Mouse (Mus musculus) stomach, postnatal 0 days (tissue): ENCODE measurements around the gene Olfr1496. TPM values are rescaled to one million over a fixed set of nuclear protein-coding genes. Genes with fewer than 3 reads are reported as not detected.
"Not testable (repeated sequence)": the region's sequence is repeated elsewhere in the genome, so short reads cannot be mapped to it uniquely, and the experiment has no call there.

Experiments
- ATAC-seq: fragments of 200-750 bp; cut with Nextera tagmentation; 2 replicates; pipeline ENCODE4 v1.8.0; 2017; ENCODE audit not compliant: low FRiP score, low TSS enrichment
- DNase-seq: peaks from one replicate; pipeline ENCODE4 v3.0.0-alpha.2; 2016; ENCODE audit warnings: low spot score
- H3K27ac ChIP-seq: fragments of 300-500 bp; sonication (generic); replicated peaks from 2 replicates; pipeline ENCODE4 v1.5.1; 2014; ENCODE audit warnings: mild to moderate bottlenecking, control low read depth
- H3K27me3 ChIP-seq: fragments of 300-500 bp; sonication (generic); 2 replicates; pipeline ENCODE4 v1.6.1; 2014; ENCODE audit warnings: low read length; ENCODE audit not compliant: control insufficient read depth, insufficient read depth
- H3K36me3 ChIP-seq: fragments of 300-500 bp; sonication (generic); 2 replicates; pipeline ENCODE4 v1.6.1; 2014; ENCODE audit warnings: low read length, mixed read lengths; ENCODE audit not compliant: control insufficient read depth, insufficient read depth
- H3K4me1 ChIP-seq: fragments of 300-500 bp; sonication (generic); replicated peaks from 2 replicates; pipeline ENCODE4 v1.6.1; 2014; ENCODE audit warnings: antibody characterized with exemption; ENCODE audit not compliant: control insufficient read depth, insufficient read depth
- H3K4me2 ChIP-seq: fragments of 300-500 bp; sonication (generic); replicated peaks from 2 replicates; pipeline ENCODE4 v1.6.1; 2014; ENCODE audit warnings: low read depth, mild to moderate bottlenecking, control low read depth, moderate library complexity
- H3K4me3 ChIP-seq: fragments of 300-500 bp; sonication (generic); 2 replicates; pipeline ENCODE4 v1.5.1; 2014; ENCODE audit warnings: low read depth, low read length, control low read depth
- H3K9ac ChIP-seq: fragments of 300-500 bp; sonication (generic); 2 replicates; pipeline ENCODE4 v1.6.1; 2014; ENCODE audit warnings: mild to moderate bottlenecking, low read length, control low read depth, mixed read lengths
- H3K9me3 ChIP-seq: fragments of 300-500 bp; sonication (generic); 2 replicates; pipeline ENCODE4 v1.6.1; 2016; ENCODE audit warnings: low read length; ENCODE audit not compliant: control insufficient read depth
- CTCF ChIP-seq: IDR thresholded peaks from 2 replicates; pipeline ENCODE4 v1.5.1; 2016; ENCODE audit warnings: antibody characterized with exemption, low read depth, mild to moderate bottlenecking, moderate library complexity
- EP300 ChIP-seq: optimal IDR thresholded peaks from 2 replicates; pipeline ENCODE3; 2016; ENCODE audit warnings: antibody characterized with exemption
- WGBS: fragments of 180-500 bp; shearing (Covaris S2); extraction: QIAGEN DNeasy Blood & Tissue Kit; methylation state at CpG from one replicate; pipeline ENCODE4 v1.1.7; 2014; 5-methylcytosine and 5-hydroxymethylcytosine counted together
- polyA plus RNA-seq: library from polyadenylated mRNA; unstranded; fragments of >200 nt; fragmentation: Nextera tagmentation; extraction: Ambion mirVana; gene quantifications from 2 replicates; pipeline ENCODE4 v1.2.1, GENCODE M21; 2015

Olfr1496 gene
- polyA plus RNA-seq: not detected in 2 replicates

DNA sequence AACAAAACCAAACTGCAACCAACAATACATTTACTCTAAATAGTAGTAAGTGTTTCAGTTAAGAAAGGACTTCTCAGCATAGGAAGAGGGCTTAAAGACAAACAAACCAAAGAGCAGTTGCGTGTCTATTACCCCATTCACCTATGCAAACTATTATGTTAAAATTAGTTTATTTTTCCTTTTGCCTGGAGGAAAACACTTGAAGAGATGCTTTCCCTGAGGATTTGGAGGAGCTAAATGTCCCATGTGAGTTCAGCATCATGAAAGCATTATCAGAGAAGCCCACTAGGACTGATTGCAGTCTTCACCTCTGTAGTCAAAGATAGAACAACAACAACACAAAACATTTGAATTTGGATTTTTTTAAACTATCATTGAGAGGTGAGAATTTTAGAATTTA, at the start of gene Olfr1496:
TSS of gene Olfr1496 (plus strand) at position 301 of the 400 bp plus-strand sequence.
- no peaks in the 10 kb centered on the region for H3K27me3 ChIP-seq
- no peak within 1 kb of the TSS for H3K4me3 ChIP-seq
- H3K9ac ChIP-seq: no peak within 1 kb of the TSS
- DNase-seq (no peak), ATAC-seq (no peak)
- TF ChIP-seq CTCF (no peak), EP300 (no peak)
- H3K4me1 ChIP-seq: no peaks in the 10 kb centered on the region
- no peak within 1 kb of the TSS for H3K27ac ChIP-seq
- no peaks in the 10 kb centered on the region for H3K9me3 ChIP-seq
- 71% methylated on average over 1 of the region's 1 CpGs for WGBS
- no peaks in the 10 kb centered on the region for H3K36me3 ChIP-seq
- H3K4me2 ChIP-seq: no peak within 1 kb of the TSS

DNA sequence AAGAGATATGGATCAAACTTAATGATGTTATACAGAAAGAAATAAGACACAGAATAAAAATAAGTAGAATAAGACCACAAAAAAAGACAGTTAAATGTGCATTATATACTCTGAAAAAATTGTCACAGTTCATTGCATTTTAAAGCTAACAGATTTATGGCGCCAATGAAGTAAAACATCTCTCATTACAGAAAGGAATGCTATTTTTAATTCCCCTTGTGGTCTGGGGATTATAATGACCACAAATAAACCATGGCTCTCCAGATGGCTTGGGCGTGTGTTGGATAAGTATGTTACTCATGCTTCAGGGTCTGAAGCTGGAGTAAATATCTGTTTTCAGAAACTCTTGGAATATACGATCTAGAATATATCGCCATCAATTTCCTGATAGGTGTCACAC, 38.2 kb upstream of the Olfr1496 start, which contains the start of gene Olfr1494:
TSS of gene Olfr1494 (plus strand) at position 301 of the 400 bp plus-strand sequence.
- no peaks in the 10 kb centered on the region for H3K9me3 ChIP-seq
- H3K27ac ChIP-seq: no peak within 1 kb of the TSS
- TF ChIP-seq EP300 (no peak), CTCF (no peak)
- DNase-seq (no peak), ATAC-seq (no peak)
- 87% methylated on average over 4 of the region's 4 CpGs for WGBS
- no peaks in the 10 kb centered on the region for H3K4me1 ChIP-seq
- H3K9ac ChIP-seq: no peak within 1 kb of the TSS
- no peak within 1 kb of the TSS for H3K4me2 ChIP-seq
- no peaks in the 10 kb centered on the region for H3K27me3 ChIP-seq
- no peak within 1 kb of the TSS for H3K4me3 ChIP-seq
- H3K36me3 ChIP-seq: no peaks in the 10 kb centered on the region

DNA sequence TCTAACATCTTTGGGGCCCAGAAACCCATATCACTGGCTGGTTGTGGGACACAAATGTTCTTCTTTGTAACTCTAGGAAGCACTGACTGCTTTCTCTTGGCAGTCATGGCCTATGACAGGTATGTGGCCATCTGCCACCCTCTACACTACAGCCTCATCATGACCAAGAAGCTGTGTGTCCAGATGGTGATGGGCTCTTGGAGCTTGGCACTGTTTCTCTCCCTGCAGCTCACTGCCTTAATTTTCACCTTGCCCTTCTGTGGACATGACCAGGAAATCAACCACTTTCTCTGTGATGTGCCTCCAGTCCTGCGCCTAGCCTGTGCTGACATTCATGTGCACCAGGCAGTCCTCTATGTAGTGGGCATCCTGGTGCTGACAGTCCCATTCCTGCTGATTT, 28.3 kb upstream of the Olfr1496 start:
- no peak overlapping the region for H3K9ac ChIP-seq
- H3K36me3 ChIP-seq: no peaks in the 10 kb centered on the region
- TF ChIP-seq EP300 (no peak), CTCF (no peak)
- 84% methylated on average over 1 of the region's 1 CpGs for WGBS
- H3K4me1 ChIP-seq: no peaks in the 10 kb centered on the region
- no peak overlapping the region for H3K4me2 ChIP-seq
- ATAC-seq (no peak), DNase-seq (no peak)
- H3K27me3 ChIP-seq: no peaks in the 10 kb centered on the region
- H3K9me3 ChIP-seq: no peaks in the 10 kb centered on the region
- H3K4me3 ChIP-seq: no peak overlapping the region
- no peak overlapping the region for H3K27ac ChIP-seq

DNA sequence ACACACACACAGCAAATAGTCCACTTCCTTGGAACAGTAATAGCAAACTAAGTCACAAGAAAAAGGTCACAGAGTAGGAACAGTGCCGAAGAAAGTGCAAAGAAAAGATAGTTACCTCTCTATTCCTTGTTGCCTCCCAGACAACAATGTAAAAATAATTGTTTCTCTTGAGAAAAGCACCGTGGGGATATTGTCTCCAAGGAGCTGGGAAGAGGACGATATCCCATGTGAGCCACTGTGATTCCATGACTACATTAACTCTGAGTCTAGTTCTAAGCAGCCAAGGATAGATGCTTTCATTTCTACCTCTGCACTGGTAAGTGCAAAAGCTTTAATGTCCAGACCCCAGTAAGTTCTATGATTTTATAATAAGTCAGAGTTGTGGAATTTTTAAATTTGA, 13.4 kb upstream of the Olfr1496 start, which contains the start of gene Olfr1495:
TSS of gene Olfr1495 (plus strand) at position 301 of the 400 bp plus-strand sequence.
- no peak within 1 kb of the TSS for H3K4me3 ChIP-seq
- no peak for DNase-seq
- H3K4me2 ChIP-seq: no peak within 1 kb of the TSS
- H3K4me1 ChIP-seq: no peaks in the 10 kb centered on the region
- no peaks in the 10 kb centered on the region for H3K27me3 ChIP-seq
- WGBS: 80% methylated on average over 3 of the region's 3 CpGs
- H3K9ac ChIP-seq: no peak within 1 kb of the TSS
- no peak within 1 kb of the TSS for H3K27ac ChIP-seq
- TF ChIP-seq EP300: no peak
- TF ChIP-seq CTCF: no peak
- no peaks in the 10 kb centered on the region for H3K9me3 ChIP-seq
- no peaks in the 10 kb centered on the region for H3K36me3 ChIP-seq
- no peak for ATAC-seq

DNA sequence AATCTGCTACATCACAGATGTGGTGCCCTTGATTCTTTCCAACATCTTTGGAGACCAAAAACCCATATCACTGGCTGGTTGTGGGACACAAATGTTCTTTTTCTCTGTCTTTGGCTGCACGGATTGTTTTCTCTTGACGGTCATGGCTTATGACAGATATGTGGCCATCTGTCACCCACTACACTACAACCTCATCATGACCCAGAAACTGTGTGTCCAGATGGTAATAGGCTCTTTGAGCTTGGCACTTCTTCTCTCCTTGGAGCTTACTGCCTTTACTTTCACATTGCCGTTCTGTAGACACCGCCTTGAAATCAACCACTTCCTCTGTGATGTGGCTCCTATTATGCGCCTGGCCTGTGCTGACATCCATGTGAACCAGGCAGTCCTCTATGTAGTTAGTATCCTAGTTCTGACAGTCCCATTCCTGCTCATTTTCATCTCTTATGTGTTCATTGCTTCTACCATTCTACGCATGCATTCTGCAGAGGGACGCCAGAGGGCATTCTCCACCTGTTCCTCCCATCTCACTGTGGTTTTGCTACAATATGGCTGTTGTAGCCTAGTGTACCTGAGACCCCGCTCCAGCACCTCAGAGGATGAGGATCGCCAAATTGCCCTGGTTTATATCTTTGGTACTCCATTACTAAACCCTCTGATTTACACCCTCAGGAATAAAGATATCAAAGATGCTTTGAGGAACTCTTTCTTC, 9.0 kb upstream of the Olfr1496 start:
- Histone ChIP-seq H3K4me1 (no peaks in the 10 kb centered on the region), H3K9ac (no peak overlapping the region), H3K27ac (no peak overlapping the region), H3K9me3 (no peaks in the 10 kb centered on the region), H3K4me3 (no peak overlapping the region), H3K4me2 (no peak overlapping the region), H3K36me3 (no peaks in the 10 kb centered on the region), H3K27me3 (no peaks in the 10 kb centered on the region)
- ATAC-seq (no peak), DNase-seq (no peak)
- 88% methylated on average over 9 of the region's 9 CpGs for WGBS
- TF ChIP-seq CTCF: no peak
- no peak for TF ChIP-seq EP300

DNA sequence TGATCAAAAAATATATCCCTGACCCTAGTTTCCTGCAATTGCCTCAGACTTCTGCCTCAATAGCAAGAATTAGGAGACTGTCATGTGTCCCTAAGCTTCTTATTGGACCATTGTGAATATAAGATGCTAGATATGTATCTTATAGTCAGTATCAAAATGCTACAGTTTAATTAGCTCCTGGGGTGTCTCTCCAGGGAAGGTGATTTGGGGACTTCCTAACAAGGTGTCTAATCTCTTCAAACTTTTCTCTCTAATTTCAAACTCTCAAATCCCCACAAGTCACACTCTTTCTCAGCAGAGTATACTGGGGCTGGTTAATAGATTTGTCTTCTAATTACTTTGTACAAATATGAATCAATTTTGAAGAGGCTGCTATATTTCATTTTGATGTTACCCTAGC, 20.4 kb downstream of the Olfr1496 start, which contains the start of gene Olfr1497:
TSS of gene Olfr1497 (minus strand) at position 101 of the 400 bp plus-strand sequence.
- ATAC-seq (no peak), DNase-seq (no peak)
- Histone ChIP-seq H3K9ac (no peak within 1 kb of the TSS), H3K4me3 (no peak within 1 kb of the TSS), H3K9me3 (no peaks in the 10 kb centered on the region), H3K4me2 (no peak within 1 kb of the TSS), H3K4me1 (no peaks in the 10 kb centered on the region), H3K27me3 (no peaks in the 10 kb centered on the region), H3K36me3 (no peaks in the 10 kb centered on the region), H3K27ac (no peak within 1 kb of the TSS)
- TF ChIP-seq CTCF (no peak), EP300 (no peak)

DNA sequence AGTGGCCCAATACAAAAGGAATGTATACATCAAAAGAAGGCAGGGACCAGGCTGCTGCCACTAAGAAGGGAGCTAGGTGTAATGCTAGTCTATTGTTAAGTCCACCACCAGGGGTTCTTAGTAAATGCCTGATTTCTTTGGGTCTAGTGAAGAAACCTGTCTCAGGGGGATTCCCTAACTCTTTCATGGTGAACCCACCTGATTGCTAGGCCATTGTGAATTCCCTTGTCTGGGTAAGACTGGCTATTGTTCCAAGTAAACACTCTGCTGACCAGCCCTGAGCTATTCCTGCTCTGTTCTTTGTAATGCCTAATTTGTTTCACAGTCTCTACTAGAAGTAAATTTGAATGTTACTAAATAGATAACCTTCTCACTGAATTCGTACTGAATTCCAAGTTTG, 27.8 kb downstream of the Olfr1496 start:
- not testable (repeated sequence) for H3K36me3 ChIP-seq, H3K4me2 ChIP-seq, H3K4me3 ChIP-seq, ATAC-seq, H3K9me3 ChIP-seq, DNase-seq, H3K27me3 ChIP-seq, H3K4me1 ChIP-seq, H3K9ac ChIP-seq, H3K27ac ChIP-seq
- 58% methylated on average over 1 of the region's 1 CpGs for WGBS
